Mouse (Mus musculus) midbrain, postnatal 0 days (tissue): ENCODE results near the gene Cpne5. TPM values are rescaled to one million over a fixed set of nuclear protein-coding genes. Genes with fewer than 3 reads are reported as not detected.
"Not testable (repeated sequence)": the region's sequence is repeated elsewhere in the genome, so short reads cannot be mapped to it uniquely, and the experiment has no call there.

ENCODE experiments used
- ATAC-seq: fragments of 200-750 bp; cut with Nextera tagmentation; 2 replicates; pipeline ENCODE4 v1.8.0; 2017; ENCODE audit warnings: moderate number of reproducible peaks, mild to moderate bottlenecking, moderate TSS enrichment, moderate library complexity; ENCODE audit not compliant: low FRiP score
- DNase-seq: peaks from one replicate; pipeline ENCODE4 v3.0.0-alpha.2; 2015; ENCODE audit warnings: low spot score
- H3K27ac ChIP-seq: fragments of 300-500 bp; sonication (generic); 2 replicates; pipeline ENCODE4 v1.5.1; 2014; ENCODE audit warnings: low read depth, mild to moderate bottlenecking, low read length, mixed read lengths
- H3K27me3 ChIP-seq: fragments of 300-500 bp; sonication (generic); 2 replicates; pipeline ENCODE4 v1.6.1; 2014; ENCODE audit warnings: low read length, control low read depth, mixed read lengths; ENCODE audit not compliant: insufficient read depth
- H3K36me3 ChIP-seq: fragments of 300-500 bp; sonication (generic); 2 replicates; pipeline ENCODE4 v1.6.1; 2014; ENCODE audit warnings: low read length, control low read depth, mixed read lengths; ENCODE audit not compliant: insufficient read depth
- H3K4me1 ChIP-seq: fragments of 300-500 bp; sonication (generic); 2 replicates; pipeline ENCODE4 v1.6.1; 2014; ENCODE audit warnings: mild to moderate bottlenecking, control low read depth, antibody characterized with exemption, low read length, mixed read lengths; ENCODE audit not compliant: insufficient read depth
- H3K4me2 ChIP-seq: fragments of 300-500 bp; sonication (generic); 2 replicates; pipeline ENCODE4 v1.6.1; 2014; ENCODE audit warnings: low read depth, mild to moderate bottlenecking, low read length, mixed read lengths; ENCODE audit not compliant: poor library complexity, severe bottlenecking
- H3K4me3 ChIP-seq: fragments of 300-500 bp; sonication (generic); 2 replicates; pipeline ENCODE4 v1.5.1; 2014; ENCODE audit warnings: low read depth, mild to moderate bottlenecking, low read length, moderate library complexity
- H3K9ac ChIP-seq: fragments of 300-500 bp; sonication (generic); replicated peaks from 2 replicates; pipeline ENCODE4 v1.6.1; 2014; ENCODE audit warnings: mild to moderate bottlenecking, low read length, moderate library complexity, mixed read lengths; ENCODE audit not compliant: poor library complexity, severe bottlenecking
- H3K9me3 ChIP-seq: fragments of 300-500 bp; sonication (generic); 2 replicates; pipeline ENCODE4 v1.6.1; 2016; ENCODE audit warnings: low read length, control low read depth
- CTCF ChIP-seq: IDR thresholded peaks from 2 replicates; pipeline ENCODE4 v1.5.1; 2016; ENCODE audit warnings: antibody characterized with exemption, mild to moderate bottlenecking
- WGBS: fragments of 180-500 bp; shearing (Covaris S2); extraction: QIAGEN DNeasy Blood & Tissue Kit; methylation state at CpG from one replicate; pipeline ENCODE4 v1.1.7; 2014; 5-methylcytosine and 5-hydroxymethylcytosine counted together
- polyA plus RNA-seq: library from polyadenylated mRNA; unstranded; fragments of >200 nt; fragmentation: Nextera tagmentation; extraction: Ambion mirVana; gene quantifications from 2 replicates; pipeline ENCODE4 v1.2.1, GENCODE M21; 2015
- total RNA-seq: library from RNA; depleted of rRNA; stranded (reverse); fragments of >200 nt; gene quantifications from 2 replicates; pipeline ENCODE4 v1.2.3, GENCODE M21; 2014; rRNA removed

Cpne5 gene
- total and polyA plus RNA-seq, 2 experiments from 2014 or later, result 86.5 to 90.2 TPM

GRCm38 (mm10) chr17:29118057-29118456, 119.9 kb downstream of the Cpne5 start:
- WGBS, result 66% methylated on average over 5 of the region's 5 CpGs

DNA sequence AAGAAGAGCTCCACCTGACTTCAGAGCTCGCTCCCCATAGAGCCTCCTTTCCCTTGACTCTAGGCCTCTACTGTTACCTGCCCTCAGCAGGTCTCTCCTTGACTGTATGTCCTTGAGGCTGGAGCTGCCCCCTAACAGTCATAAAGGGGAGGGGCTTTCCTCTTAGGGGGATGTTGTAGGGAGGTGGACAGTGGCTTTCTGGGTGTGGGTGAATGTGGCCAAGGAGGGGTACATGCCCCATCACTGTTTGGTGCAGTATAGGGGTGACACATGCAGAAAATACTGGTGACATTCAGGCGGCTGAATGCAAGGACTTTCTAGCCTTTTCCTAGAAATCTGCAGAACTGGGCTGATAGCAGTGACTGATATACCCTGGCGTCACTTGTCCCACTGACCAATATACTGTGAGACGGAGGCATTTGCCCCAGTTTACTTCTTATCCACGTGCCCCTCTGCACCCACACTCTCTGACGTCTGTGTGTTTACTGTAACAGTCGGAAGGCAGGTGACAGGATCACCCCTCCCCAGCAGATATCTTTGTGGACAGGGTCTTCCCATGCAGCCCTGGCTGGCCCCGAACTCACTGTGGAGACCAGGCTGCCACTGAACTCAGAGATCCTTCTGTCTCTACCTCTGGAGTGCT, 120.8 kb downstream of the Cpne5 start:
- H3K9me3 ChIP-seq, result no peaks in the 10 kb centered on the region
- H3K27me3 ChIP-seq, result no peaks in the 10 kb centered on the region
- H3K36me3 ChIP-seq, result no peaks in the 10 kb centered on the region
- no peaks in the 10 kb centered on the region for H3K4me1 ChIP-seq
- DNase-seq (no peak), ATAC-seq (no peak)
- H3K4me2 ChIP-seq, result no peak overlapping the region
- TF ChIP-seq CTCF, result no peak
- WGBS, result 86% methylated on average over 8 of the region's 8 CpGs
- no peak overlapping the region for H3K4me3 ChIP-seq
- no peak overlapping the region for H3K27ac ChIP-seq
- H3K9ac ChIP-seq, result no peak overlapping the region

More at GRCm38 (mm10) chr17:29118057-29118456, 119.9 kb downstream of the Cpne5 start:
- TF ChIP-seq CTCF, result no peak
- DNase-seq (no peak), ATAC-seq (no peak)
- Histone ChIP-seq H3K4me1 (no peaks in the 10 kb centered on the region), H3K36me3 (no peaks in the 10 kb centered on the region), H3K9ac (no peak overlapping the region), H3K27ac (no peak overlapping the region), H3K4me2 (no peak overlapping the region), H3K4me3 (no peak overlapping the region), H3K27me3 (no peaks in the 10 kb centered on the region), H3K9me3 (no peaks in the 10 kb centered on the region)

DNA sequence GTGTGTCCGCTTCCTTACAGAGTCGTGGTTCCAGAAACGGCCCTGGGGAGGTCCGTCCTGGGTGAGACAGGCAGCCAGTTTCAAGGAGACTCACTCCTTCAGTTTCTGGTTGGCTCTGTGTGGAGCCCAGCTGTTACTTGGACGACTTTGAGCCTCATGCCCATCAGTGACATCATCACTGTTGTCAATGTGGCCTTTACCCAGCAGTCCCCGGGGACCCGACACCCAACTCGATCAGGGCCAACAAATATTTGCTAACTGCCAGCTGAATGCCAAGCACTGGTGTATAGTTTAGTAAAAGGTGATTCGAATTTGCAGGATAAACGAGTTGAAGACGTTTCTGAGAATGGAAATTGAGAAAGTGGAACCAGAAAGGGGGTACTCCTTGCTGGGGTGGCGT, 121.9 kb downstream of the Cpne5 start:
- no peaks in the 10 kb centered on the region for H3K36me3 ChIP-seq
- no peak overlapping the region for H3K4me3 ChIP-seq
- 76% methylated on average over 12 of the region's 12 CpGs for WGBS
- no peaks in the 10 kb centered on the region for H3K4me1 ChIP-seq
- H3K27me3 ChIP-seq, result no peaks in the 10 kb centered on the region
- no peak for TF ChIP-seq CTCF
- no peak overlapping the region for H3K4me2 ChIP-seq
- no peak overlapping the region for H3K27ac ChIP-seq
- no peak overlapping the region for H3K9ac ChIP-seq
- H3K9me3 ChIP-seq, result no peaks in the 10 kb centered on the region
- DNase-seq (no peak), ATAC-seq (no peak)

DNA sequence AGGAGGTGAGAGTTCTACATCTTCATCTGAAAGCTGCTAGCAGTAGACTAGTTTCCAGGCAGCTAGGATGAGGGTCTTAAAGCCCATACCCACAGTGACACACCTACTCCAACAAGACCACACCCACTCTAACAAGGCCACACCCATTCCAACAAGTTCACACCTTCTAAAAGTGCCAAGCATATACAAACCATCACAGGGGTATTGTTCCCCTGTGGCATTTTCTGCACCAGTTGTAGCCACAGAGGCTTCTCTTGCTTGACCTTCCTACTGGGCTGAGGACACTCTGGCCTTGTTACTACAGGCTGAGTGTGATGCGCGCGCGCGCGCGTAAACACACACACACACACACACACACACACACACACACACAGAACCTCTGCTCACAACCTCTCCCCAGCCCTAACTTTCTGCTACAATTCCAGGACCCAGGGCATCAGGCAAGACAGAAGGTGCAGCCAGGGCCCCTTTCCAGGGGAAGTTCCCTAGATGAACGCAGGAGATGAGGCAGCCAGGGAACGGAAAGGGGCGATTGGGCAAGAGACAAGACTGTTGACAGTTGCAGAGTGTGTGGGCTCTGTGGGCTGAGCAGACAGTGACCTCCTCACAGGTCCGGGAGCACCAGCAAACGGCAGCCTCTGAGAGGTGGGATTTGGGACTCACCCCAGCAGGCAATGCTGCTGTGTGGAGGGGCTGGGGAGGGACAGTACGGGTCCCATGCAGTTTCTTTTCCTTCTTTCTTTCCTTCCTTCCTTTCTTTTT, 124.2 kb downstream of the Cpne5 start, which contains the start of gene Rab44:
Gene Rab44, plus strand, starts transcription at position 555 of the 762 bp plus-strand sequence.
- H3K4me3 ChIP-seq, result no peak within 1 kb of the TSS
- H3K27ac ChIP-seq, result no peak within 1 kb of the TSS
- DNase-seq (no peak), ATAC-seq (no peak)
- no peak within 1 kb of the TSS for H3K9ac ChIP-seq
- no peak for TF ChIP-seq CTCF
- no peaks in the 10 kb centered on the region for H3K27me3 ChIP-seq
- WGBS, result 92% methylated on average over 13 of the region's 13 CpGs
- no peak within 1 kb of the TSS for H3K4me2 ChIP-seq
- H3K4me1 ChIP-seq, result no peaks in the 10 kb centered on the region
- H3K9me3 ChIP-seq, result no peaks in the 10 kb centered on the region
- H3K36me3 ChIP-seq, result no peaks in the 10 kb centered on the region

DNA sequence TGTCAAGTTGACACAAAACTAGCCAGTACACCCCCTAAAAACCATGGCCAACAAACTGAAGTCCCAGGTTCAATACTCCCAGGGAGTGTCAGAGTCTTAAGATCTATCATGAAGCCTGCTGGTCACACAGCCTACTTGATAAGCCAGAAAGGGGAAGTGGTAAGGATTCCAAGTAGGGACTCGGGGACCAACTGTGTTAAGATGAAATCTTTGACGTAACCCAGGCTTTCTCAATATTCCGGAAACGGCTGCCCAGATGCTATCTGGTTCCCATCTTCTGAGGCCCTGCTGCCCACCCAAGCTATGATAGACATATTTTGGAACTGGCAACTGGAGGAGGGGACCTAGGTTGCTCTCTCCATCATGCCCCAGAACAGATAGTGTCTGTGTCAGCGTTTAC, 126.6 kb downstream of the Cpne5 start:
- no peaks in the 10 kb centered on the region for H3K4me1 ChIP-seq
- DNase-seq (no peak), ATAC-seq (no peak)
- no peaks in the 10 kb centered on the region for H3K36me3 ChIP-seq
- H3K9ac ChIP-seq, result no peak overlapping the region
- TF ChIP-seq CTCF, result no peak
- H3K27me3 ChIP-seq, result no peaks in the 10 kb centered on the region
- H3K27ac ChIP-seq, result no peak overlapping the region
- 86% methylated on average over 5 of the region's 5 CpGs for WGBS
- H3K4me3 ChIP-seq, result no peak overlapping the region
- H3K9me3 ChIP-seq, result no peaks in the 10 kb centered on the region
- no peak overlapping the region for H3K4me2 ChIP-seq

- not testable (repeated sequence) for H3K4me1 ChIP-seq, H3K9me3 ChIP-seq, H3K9ac ChIP-seq, H3K27me3 ChIP-seq, H3K4me3 ChIP-seq, H3K36me3 ChIP-seq, H3K4me2 ChIP-seq, ATAC-seq, DNase-seq, H3K27ac ChIP-seq
- 87% methylated on average over 6 of the region's 6 CpGs for WGBS
Measured at GRCm38 (mm10) chr17:29110356-29110755, 127.6 kb downstream of the Cpne5 start.

Other genes with a start within 250 kb of the Cpne5 start
- 44.2 and 58.1 TPM in 2 replicates for gene Stk38, start 230.2 kb downstream of the Cpne5 start, total RNA-seq
- gene Stk38, start 230.2 kb downstream of the Cpne5 start, polyA plus RNA-seq, result 42.1 and 47.9 TPM in 2 replicates
- gene Srsf3, start 205.5 kb downstream of the Cpne5 start, total RNA-seq, result 119 and 193 TPM in 2 replicates
- 284 and 296 TPM in 2 replicates for gene Srsf3, start 205.5 kb downstream of the Cpne5 start, polyA plus RNA-seq
- 44.4 and 57.7 TPM in 2 replicates for gene Cdkn1a, start 147.2 kb downstream of the Cpne5 start, total RNA-seq
- 220 and 237 TPM in 2 replicates for gene Cdkn1a, start 147.2 kb downstream of the Cpne5 start, polyA plus RNA-seq
- gene Rab44, start 124.0 kb downstream of the Cpne5 start, total RNA-seq, result not detected in 2 replicates
- not detected in 2 replicates for gene Rab44, start 124.0 kb downstream of the Cpne5 start, polyA plus RNA-seq
- 70.3 and 77.9 TPM in 2 replicates for gene Ppil1, start 26.0 kb upstream of the Cpne5 start, total RNA-seq
- 95.7 and 103 TPM in 2 replicates for gene Ppil1, start 26.0 kb upstream of the Cpne5 start, polyA plus RNA-seq
- gene BC004004, start 30.6 kb upstream of the Cpne5 start, total RNA-seq, result 120 and 128 TPM in 2 replicates
- gene BC004004, start 30.6 kb upstream of the Cpne5 start, polyA plus RNA-seq, result 146 and 152 TPM in 2 replicates
- gene Pi16, start 79.5 kb upstream of the Cpne5 start, total RNA-seq, result 4.3 and 4.6 TPM in 2 replicates
- gene Pi16, start 79.5 kb upstream of the Cpne5 start, polyA plus RNA-seq, result 3.3 and 4.0 TPM in 2 replicates
- gene Mtch1, start 109.8 kb upstream of the Cpne5 start, total RNA-seq, result 605 and 625 TPM in 2 replicates
- gene Mtch1, start 109.8 kb upstream of the Cpne5 start, polyA plus RNA-seq, result 510 and 517 TPM in 2 replicates
- gene Fgd2, start 122.7 kb upstream of the Cpne5 start, total RNA-seq, result 13.4 and 27.3 TPM in 2 replicates
- 14.4 and 16.5 TPM in 2 replicates for gene Fgd2, start 122.7 kb upstream of the Cpne5 start, polyA plus RNA-seq